Mouse (Mus musculus): ENCODE results near the gene C2cd2l. TPM values are rescaled to one million over a fixed set of nuclear protein-coding genes. Genes with fewer than 3 reads are reported as not detected.
"Not testable (repeated sequence)": the region's sequence is repeated elsewhere in the genome, so short reads cannot be mapped to it uniquely, and the experiment has no call there.

Gene C2cd2l
- polyA plus RNA-seq, 1 experiment from 2014 or later, result 7.6 TPM

DNA sequence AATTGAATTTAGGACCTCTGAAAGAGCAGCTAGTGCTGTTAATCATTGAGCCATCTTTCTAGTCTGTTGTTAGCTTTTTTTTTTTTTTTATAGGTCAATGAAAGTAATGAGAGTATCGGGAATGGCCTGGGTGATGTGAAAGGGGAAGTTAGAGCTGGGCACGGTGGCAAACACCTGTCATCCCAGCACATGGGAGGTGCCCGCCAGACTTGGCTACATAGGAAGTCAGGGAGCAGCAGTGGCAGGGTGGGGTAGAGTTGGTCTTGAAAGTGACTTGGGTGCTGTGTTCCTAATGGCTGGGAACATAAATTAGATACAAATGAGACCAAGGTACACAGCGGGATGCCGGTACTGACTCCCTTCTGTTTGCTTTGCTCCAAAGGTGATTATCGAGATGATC is 10.7 kb upstream of the C2cd2l start:
- no peak for ATAC-seq (ENCODE audit: low FRiP score, low TSS enrichment)
- WGBS, result 93% methylated on average over 6 of the region's 6 CpGs
- Histone ChIP-seq H3K9me3 (ENCODE audit: control insufficient read depth, low read length) (no peaks in the 10 kb centered on the region), H3K36me3 (ENCODE audit: control insufficient read depth, insufficient read depth, low read length) (peaks cover 48% of the 10 kb centered on the region), H3K27ac (ENCODE audit: low read depth, low read length) (no peak overlapping the region), H3K4me3 (ENCODE audit: low read length) (no peak overlapping the region), H3K27me3 (ENCODE audit: control insufficient read depth, insufficient read depth, low read length) (no peaks in the 10 kb centered on the region), H3K9ac (ENCODE audit: low read depth, low read length) (no peak overlapping the region), H3K4me2 (replicated peaks; ENCODE audit: low read depth, low read length) (no peak overlapping the region), H3K4me1 (ENCODE audit: control insufficient read depth, insufficient read depth, low read length) (peaks cover 9% of the 10 kb centered on the region)

DNA sequence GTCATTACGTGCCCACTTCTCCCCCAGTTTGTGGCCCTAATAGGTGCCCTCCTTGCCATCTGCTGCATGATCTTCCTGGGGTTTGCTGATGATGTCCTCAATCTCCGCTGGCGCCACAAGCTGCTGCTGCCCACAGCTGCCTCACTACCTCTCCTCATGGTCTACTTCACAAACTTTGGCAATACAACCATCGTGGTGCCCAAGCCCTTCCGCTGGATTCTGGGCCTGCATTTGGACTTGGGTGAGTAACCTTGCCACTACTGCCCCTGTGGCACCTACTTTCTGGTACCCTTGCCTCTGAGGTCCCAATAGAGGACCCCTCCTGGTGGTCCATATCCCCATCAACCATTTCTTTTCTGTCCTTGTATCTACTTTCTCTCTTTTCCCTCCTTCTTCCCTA is 7.8 kb upstream of the C2cd2l start:
- Histone ChIP-seq H3K4me2 (replicated peaks; ENCODE audit: low read depth, low read length) (peak overlapping the region; percentile 82), H3K9me3 (ENCODE audit: control insufficient read depth, low read length) (no peaks in the 10 kb centered on the region), H3K27me3 (ENCODE audit: control insufficient read depth, insufficient read depth, low read length) (no peaks in the 10 kb centered on the region), H3K9ac (ENCODE audit: low read depth, low read length) (peak overlapping the region; percentile 87; the same call in 1 of the 2 replicates), H3K4me1 (ENCODE audit: control insufficient read depth, insufficient read depth, low read length) (peaks cover 10% of the 10 kb centered on the region), H3K27ac (ENCODE audit: low read depth, low read length) (no peak overlapping the region), H3K36me3 (ENCODE audit: control insufficient read depth, insufficient read depth, low read length) (peaks cover 39% of the 10 kb centered on the region), H3K4me3 (ENCODE audit: low read length) (peak overlapping the region; percentile 70)
- 93% methylated on average over 5 of the region's 5 CpGs for WGBS
- ATAC-seq (ENCODE audit: low FRiP score, low TSS enrichment), result no peak

DNA sequence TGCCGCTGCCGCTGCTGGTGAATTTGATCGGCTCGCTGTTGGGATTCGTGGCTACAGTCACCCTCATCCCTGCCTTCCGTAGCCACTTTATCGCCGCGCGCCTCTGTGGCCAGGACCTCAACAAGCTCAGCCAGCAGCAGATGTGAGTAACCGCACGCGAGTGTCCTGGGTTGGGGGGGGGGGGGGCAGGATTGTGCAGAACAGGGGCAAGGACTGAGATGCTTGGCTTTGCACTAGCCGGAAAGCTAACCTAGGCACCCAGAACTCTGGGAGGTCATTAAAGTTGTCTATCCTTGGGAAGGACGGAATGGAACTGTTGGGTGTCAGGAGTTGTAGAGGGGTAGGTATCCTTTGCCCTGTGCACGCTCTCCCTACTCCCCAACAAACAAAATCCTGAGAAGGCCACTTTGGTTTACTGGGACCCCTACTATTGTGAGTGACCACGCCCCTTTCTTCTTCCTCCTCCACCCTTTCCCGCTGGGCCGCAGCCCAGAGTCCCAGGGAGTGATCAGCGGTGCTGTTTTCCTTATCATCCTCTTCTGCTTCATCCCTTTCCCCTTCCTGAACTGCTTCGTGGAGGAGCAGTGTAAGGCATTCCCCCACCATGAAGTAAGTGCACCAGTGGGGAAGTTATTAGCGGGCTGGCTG is 7.1 kb upstream of the C2cd2l start:
- Histone ChIP-seq H3K36me3 (ENCODE audit: control insufficient read depth, insufficient read depth, low read length) (peaks cover 32% of the 10 kb centered on the region), H3K4me3 (ENCODE audit: low read length) (peak overlapping the region; percentile 70), H3K9ac (ENCODE audit: low read depth, low read length) (peak overlapping the region; percentile 87), H3K27me3 (ENCODE audit: control insufficient read depth, insufficient read depth, low read length) (no peaks in the 10 kb centered on the region), H3K4me1 (ENCODE audit: control insufficient read depth, insufficient read depth, low read length) (peaks cover 10% of the 10 kb centered on the region), H3K9me3 (ENCODE audit: control insufficient read depth, low read length) (no peaks in the 10 kb centered on the region), H3K4me2 (replicated peaks; ENCODE audit: low read depth, low read length) (peak overlapping the region; percentile 82), H3K27ac (ENCODE audit: low read depth, low read length) (peak overlapping the region; percentile 93)
- peak; percentile 66 for ATAC-seq (ENCODE audit: low FRiP score, low TSS enrichment)
- 1% methylated on average over 22 of the region's 22 CpGs for WGBS

DNA sequence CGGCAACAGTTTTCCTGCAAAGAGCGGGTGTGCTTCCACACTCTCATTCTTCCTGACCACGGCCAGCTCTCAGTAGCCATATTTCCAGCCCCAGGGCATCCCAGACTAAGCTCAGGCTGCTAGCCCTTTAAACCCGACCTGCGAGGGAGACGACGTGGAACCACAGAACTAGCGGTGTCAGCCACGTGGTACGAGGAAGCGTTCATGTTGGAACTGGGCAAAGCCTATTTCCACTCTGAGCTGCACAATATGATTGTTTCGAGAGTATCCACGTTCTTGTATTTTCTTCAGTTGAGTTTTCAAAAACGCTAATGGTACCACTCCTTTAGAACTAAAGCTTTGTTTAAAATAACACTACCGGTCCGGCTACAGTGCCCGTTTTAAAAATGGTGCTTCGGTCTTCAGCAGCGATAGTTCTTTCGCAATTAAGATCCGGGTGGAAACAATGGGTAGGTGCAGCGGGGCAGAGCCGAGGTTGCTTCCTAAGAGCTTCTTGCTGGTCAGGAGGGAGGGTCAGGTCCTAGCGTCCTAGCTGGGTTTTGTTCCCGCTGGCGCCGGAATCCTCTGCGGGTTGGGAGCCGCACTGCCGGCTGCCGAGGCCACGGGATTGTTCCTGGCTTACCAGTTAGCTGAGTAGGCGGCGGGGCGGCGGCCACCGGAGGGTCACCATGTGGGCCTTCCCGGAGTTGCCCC is 6.4 kb upstream of the C2cd2l start:
- peaks cover 10% of the 10 kb centered on the region for H3K4me1 ChIP-seq (ENCODE audit: control insufficient read depth, insufficient read depth, low read length)
- no peaks in the 10 kb centered on the region for H3K9me3 ChIP-seq (ENCODE audit: control insufficient read depth, low read length)
- ATAC-seq (ENCODE audit: low FRiP score, low TSS enrichment), result peak; percentile 91
- H3K36me3 ChIP-seq (ENCODE audit: control insufficient read depth, insufficient read depth, low read length), result peaks cover 27% of the 10 kb centered on the region
- H3K9ac ChIP-seq (ENCODE audit: low read depth, low read length), result peak overlapping the region; percentile 87
- WGBS, result under 1% methylated on average over 38 of the region's 38 CpGs
- H3K4me2 ChIP-seq (replicated peaks; ENCODE audit: low read depth, low read length), result peak overlapping the region; percentile 82
- H3K4me3 ChIP-seq (ENCODE audit: low read length), result peak overlapping the region; percentile 70
- H3K27ac ChIP-seq (ENCODE audit: low read depth, low read length), result peak overlapping the region; percentile 93
- H3K27me3 ChIP-seq (ENCODE audit: control insufficient read depth, insufficient read depth, low read length), result no peaks in the 10 kb centered on the region

DNA sequence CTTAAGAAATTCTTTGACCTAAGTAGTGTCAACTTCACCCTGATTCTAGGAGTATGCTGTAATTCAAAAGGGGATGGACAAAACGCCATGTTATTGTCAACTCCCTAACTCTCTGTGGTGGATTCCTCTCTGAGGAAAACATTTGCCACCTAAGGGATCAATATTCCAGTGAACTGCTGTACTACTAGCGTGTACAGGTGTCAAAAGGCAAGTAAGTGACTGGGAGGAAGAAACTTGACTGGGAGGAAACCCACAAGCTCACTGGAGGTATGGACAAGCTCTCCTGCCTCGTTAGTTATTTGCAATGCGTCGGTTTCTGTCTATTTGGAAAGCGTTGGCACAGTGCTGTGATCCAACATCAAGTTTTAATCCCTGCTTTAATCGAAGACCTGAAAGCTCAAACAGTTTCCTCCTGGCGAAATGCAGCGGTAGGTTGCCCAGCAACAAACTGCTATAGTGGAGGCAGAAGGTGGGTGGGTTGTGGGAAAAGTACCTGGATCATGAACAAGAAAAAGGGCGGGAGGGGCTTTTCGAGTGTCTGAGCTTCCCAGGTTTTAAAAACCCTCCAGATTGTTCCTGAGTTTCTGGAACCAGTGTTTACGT is 5.8 kb upstream of the C2cd2l start, which contains the start of gene Dpagt1:
Gene Dpagt1 (plus strand): TSS at position 252 of the 603 bp plus-strand sequence.
- Histone ChIP-seq H3K4me1 (ENCODE audit: control insufficient read depth, insufficient read depth, low read length) (peaks cover 11% of the 10 kb centered on the region), H3K4me3 (ENCODE audit: low read length) (peak within 1 kb of the TSS; percentile 70), H3K4me2 (replicated peaks; ENCODE audit: low read depth, low read length) (peak within 1 kb of the TSS; percentile 82), H3K27ac (ENCODE audit: low read depth, low read length) (peak within 1 kb of the TSS; percentile 93), H3K9me3 (ENCODE audit: control insufficient read depth, low read length) (no peaks in the 10 kb centered on the region), H3K9ac (ENCODE audit: low read depth, low read length) (peak within 1 kb of the TSS; percentile 87), H3K36me3 (ENCODE audit: control insufficient read depth, insufficient read depth, low read length) (peaks cover 20% of the 10 kb centered on the region), H3K27me3 (ENCODE audit: control insufficient read depth, insufficient read depth, low read length) (no peaks in the 10 kb centered on the region)
- ATAC-seq (ENCODE audit: low FRiP score, low TSS enrichment), result 0 out of 2 replicates have a peak, but pooled peaks have one; percentile 7
- WGBS, result 4% methylated on average over 12 of the region's 12 CpGs

DNA sequence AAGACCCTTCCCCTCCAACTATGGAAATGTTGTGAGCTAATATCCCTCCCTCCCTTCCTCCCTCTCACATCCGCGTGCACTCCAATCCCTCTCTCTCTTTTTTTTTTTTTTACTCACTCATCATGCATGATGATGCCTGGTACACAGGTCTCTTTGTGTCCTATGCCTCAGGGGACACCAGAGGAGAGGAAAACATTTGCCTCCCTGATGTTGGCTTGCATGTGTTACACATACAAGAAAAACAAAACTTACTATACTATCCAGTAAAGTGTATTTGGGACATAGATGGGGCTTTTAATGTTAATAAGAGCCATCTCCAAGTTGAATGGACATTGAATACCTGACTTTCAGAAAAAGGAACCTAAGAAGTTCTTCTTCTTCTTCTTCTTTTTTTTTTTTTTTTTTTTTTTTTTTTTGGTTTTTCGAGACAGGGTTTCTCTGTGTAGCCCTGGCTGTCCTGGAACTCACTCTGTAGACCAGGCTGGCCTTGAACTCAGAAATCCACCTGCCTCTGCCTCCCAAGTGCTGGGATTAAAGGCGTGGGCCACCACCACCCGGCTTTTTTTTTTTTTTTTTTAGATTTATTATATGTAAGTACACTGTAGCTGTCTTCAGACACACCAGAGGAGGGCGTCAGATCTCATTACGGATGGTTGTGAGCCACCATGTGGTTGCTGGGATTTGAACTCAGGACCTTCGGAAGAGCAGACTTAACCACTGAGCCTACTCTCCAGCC is 5.1 kb upstream of the C2cd2l start:
- WGBS, result 71% methylated on average over 7 of the region's 8 CpGs
- Histone ChIP-seq H3K9ac (ENCODE audit: low read depth, low read length) (peak overlapping the region; percentile 87; the same call in 1 of the 2 replicates), H3K36me3 (ENCODE audit: control insufficient read depth, insufficient read depth, low read length) (peaks cover 14% of the 10 kb centered on the region), H3K27ac (ENCODE audit: low read depth, low read length) (peak overlapping the region; percentile 93; the same call in 1 of the 2 replicates), H3K4me1 (ENCODE audit: control insufficient read depth, insufficient read depth, low read length) (peaks cover 16% of the 10 kb centered on the region), H3K4me2 (replicated peaks; ENCODE audit: low read depth, low read length) (peak overlapping the region; percentile 82; the same call in 1 of the 2 replicates)
- not testable (repeated sequence) for H3K27me3 ChIP-seq (ENCODE audit: control insufficient read depth, insufficient read depth, low read length); H3K4me3 ChIP-seq (ENCODE audit: low read length); H3K9me3 ChIP-seq (ENCODE audit: control insufficient read depth, low read length); ATAC-seq (ENCODE audit: low FRiP score, low TSS enrichment)

DNA sequence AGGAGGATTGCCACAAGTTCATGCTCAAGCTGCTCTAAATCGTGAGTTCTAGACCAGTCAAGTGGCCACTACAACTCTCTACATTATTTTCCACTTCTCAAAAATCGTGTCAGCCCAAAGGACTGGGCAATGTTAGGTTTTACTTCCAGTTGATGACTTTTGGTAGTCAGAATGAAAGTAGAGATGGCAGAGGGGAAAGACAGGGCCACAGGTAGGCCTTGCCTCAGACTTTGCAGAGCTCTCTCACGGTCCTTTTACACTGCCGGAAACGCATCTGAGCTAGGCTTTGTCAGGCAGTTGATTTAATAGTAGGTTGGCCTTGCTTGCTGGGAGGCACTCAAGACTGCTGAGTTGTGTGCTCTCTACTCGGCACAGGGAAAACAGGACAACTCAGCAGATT is 4.1 kb upstream of the C2cd2l start:
- Histone ChIP-seq H3K27me3 (ENCODE audit: control insufficient read depth, insufficient read depth, low read length) (no peaks in the 10 kb centered on the region), H3K9ac (ENCODE audit: low read depth, low read length) (no peak overlapping the region), H3K27ac (ENCODE audit: low read depth, low read length) (no peak overlapping the region), H3K4me1 (ENCODE audit: control insufficient read depth, insufficient read depth, low read length) (peaks cover 19% of the 10 kb centered on the region), H3K36me3 (ENCODE audit: control insufficient read depth, insufficient read depth, low read length) (peaks cover 6% of the 10 kb centered on the region; the same call in 1 of the 2 replicates), H3K4me2 (replicated peaks; ENCODE audit: low read depth, low read length) (no peak overlapping the region), H3K9me3 (ENCODE audit: control insufficient read depth, low read length) (no peaks in the 10 kb centered on the region), H3K4me3 (ENCODE audit: low read length) (no peak overlapping the region)
- no peak for ATAC-seq (ENCODE audit: low FRiP score, low TSS enrichment)
- WGBS, result 64% methylated on average over 6 of the region's 6 CpGs

DNA sequence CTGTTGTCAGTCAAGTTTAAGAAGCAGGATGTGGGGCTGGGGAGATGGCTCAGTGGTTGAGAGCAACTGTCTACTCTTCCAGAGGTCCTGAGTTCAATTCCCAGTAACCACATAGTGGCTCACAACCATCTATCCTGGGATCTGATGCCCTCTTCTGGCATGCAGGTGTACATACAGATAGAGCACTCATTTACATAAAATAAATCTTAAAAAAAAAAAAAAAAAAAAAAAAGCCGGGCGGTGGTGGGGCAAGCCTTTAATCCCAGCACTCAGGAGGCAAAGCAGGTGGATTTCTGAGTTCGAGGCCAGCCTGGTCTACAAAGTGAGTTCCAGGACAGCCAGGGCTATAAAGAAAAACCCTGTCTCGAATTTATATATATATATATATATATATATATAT is 3.6 kb upstream of the C2cd2l start:
- not testable (repeated sequence) for H3K9me3 ChIP-seq (ENCODE audit: control insufficient read depth, low read length); ATAC-seq (ENCODE audit: low FRiP score, low TSS enrichment); H3K36me3 ChIP-seq (ENCODE audit: control insufficient read depth, insufficient read depth, low read length); H3K4me2 ChIP-seq (replicated peaks; ENCODE audit: low read depth, low read length); H3K9ac ChIP-seq (ENCODE audit: low read depth, low read length); H3K4me3 ChIP-seq (ENCODE audit: low read length); H3K27me3 ChIP-seq (ENCODE audit: control insufficient read depth, insufficient read depth, low read length); H3K27ac ChIP-seq (ENCODE audit: low read depth, low read length)
- peaks cover 24% of the 10 kb centered on the region for H3K4me1 ChIP-seq (ENCODE audit: control insufficient read depth, insufficient read depth, low read length)
- WGBS, result 84% methylated on average over 4 of the region's 4 CpGs
